Comparison of ENCODE assay signal across 15 mouse cellular contexts in the genomic region with DNA sequence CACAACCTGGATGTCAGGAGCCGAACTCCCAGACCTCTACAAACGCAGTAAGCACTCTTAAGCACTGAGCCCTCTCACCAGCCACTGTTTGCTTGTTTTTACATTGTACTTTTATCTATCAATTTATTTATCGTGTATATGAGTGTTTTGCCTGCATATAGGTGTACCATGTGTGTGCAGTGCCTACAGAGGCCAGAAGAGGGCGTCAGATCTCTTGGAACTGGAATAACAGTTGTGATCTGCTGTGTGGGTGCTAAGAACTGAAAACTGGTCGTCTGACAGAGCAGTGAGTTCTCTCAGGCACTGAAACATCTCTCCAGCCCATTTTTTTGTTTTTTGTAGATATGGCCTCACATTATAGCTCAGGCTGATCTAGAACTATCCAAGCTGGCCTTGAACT. TPM values are rescaled to one million over a fixed set of nuclear protein-coding genes. Genes with fewer than 3 reads are reported as not detected.
DNase-seq lines count a peak whose midpoint lies in the region; ATAC-seq and TF ChIP-seq lines count a peak whose summit lies in the region.
"Had no signal": no experiment of that assay in that cellular context is flagged by ENCODE, and none has a peak within 500 bp of the region (broad histone marks: within the 10 kb centered on the region; RNA-seq: fewer than 3 reads in every experiment).

No protein-coding gene starts in this region.

- no peak for DNase-seq in heart, adult 2 months
- no peak for DNase-seq in heart, adult 8-10 months (ENCODE audit: low spot score)
- no peak for DNase-seq in liver, embryonic 14.5 days (ENCODE audit: low read depth in 3 of 3, low spot score in 3 of 3)
- DNase-seq in liver, embryonic 11.5 days (ENCODE audit: low spot score) = no peak
- DNase-seq in ES-CJ7 (ENCODE audit: low read depth, low spot score) = peak; percentile 50
- peak; percentile 27 for DNase-seq in naive thymus-derived CD4-positive, alpha-beta T cell, adult 2 months (ENCODE audit: low read depth)
- no peak for DNase-seq in cerebellum, postnatal 4 days (ENCODE audit: low spot score in 2 of 2)
- DNase-seq: adrenal gland, postnatal 36 days; cerebellum, adult 9-10 months; heart, adult 11 months; kidney, adult 11 months had no signal

- H3K79me2 ChIP-seq in heart, adult 2 months (replicated peaks; ENCODE audit: control insufficient read depth, insufficient read depth, low read length) = no peaks in the 10 kb centered on the region

- H3K27ac ChIP-seq in heart, adult 2 months = no peak overlapping the region
- H3K27ac ChIP-seq in liver, embryonic 14.5 days = no peak overlapping the region
- no peak overlapping the region for H3K27ac ChIP-seq in liver, embryonic 11.5 days (ENCODE audit: low read depth, low read length)
- H3K27ac ChIP-seq: limb, embryonic 13.5 days; lung, embryonic 15.5 days; midbrain, embryonic 15.5 days had no signal

- H3K9ac ChIP-seq in heart, adult 2 months (ENCODE audit: low read depth, low read length) = no peak overlapping the region
- H3K9ac ChIP-seq in liver, embryonic 14.5 days (replicated peaks) = no peak overlapping the region
- H3K9ac ChIP-seq in liver, embryonic 11.5 days (ENCODE audit: low read depth, low read length) = no peak overlapping the region
- H3K9ac ChIP-seq: limb, embryonic 13.5 days; lung, embryonic 15.5 days; midbrain, embryonic 15.5 days had no signal

- peak; percentile 31 for TF ChIP-seq CTCF in heart, adult 2 months (IDR thresholded peaks at IDR 0.05)
- TF ChIP-seq CTCF in liver, embryonic 14.5 days (IDR thresholded peaks at IDR 0.05; ENCODE audit: low read depth) = peak; percentile 44

- H3K27me3 ChIP-seq in heart, adult 2 months (ENCODE audit: control insufficient read depth, insufficient read depth, low read length) = no peaks in the 10 kb centered on the region
- no peaks in the 10 kb centered on the region for H3K27me3 ChIP-seq in liver, embryonic 14.5 days (ENCODE audit: control insufficient read depth, insufficient read depth, low read length)
- no peaks in the 10 kb centered on the region for H3K27me3 ChIP-seq in liver, embryonic 11.5 days (replicated peaks; ENCODE audit: control insufficient read depth, insufficient read depth, low read length)
- H3K27me3 ChIP-seq: limb, embryonic 13.5 days; lung, embryonic 15.5 days; midbrain, embryonic 15.5 days had no signal

- ATAC-seq in liver, embryonic 14.5 days (ENCODE audit: insufficient read depth) = no peak
- ATAC-seq in liver, embryonic 11.5 days (replicated peaks; ENCODE audit: low FRiP score) = no peak
- ATAC-seq: midbrain, embryonic 15.5 days had no signal

- WGBS in heart, adult 2 months = 72% methylated on average over 5 of the region's 5 CpGs
- WGBS in liver, embryonic 14.5 days (ENCODE audit: insufficient replicate concordance) = 56% methylated on average over 5 of the region's 5 CpGs
- 69% methylated on average over 5 of the region's 5 CpGs for WGBS in liver, embryonic 11.5 days

- H3K4me1 ChIP-seq in heart, adult 2 months (ENCODE audit: control insufficient read depth, insufficient read depth, low read length) = peaks cover 4% of the 10 kb centered on the region
- peaks cover 13 to 14% of the 10 kb centered on the region in 2 experiments for H3K4me1 ChIP-seq in liver, embryonic 14.5 days (replicated peaks; ENCODE audit: control insufficient read depth in 2 of 2, insufficient read depth in 2 of 2, low read length in 1 of 2)
- H3K4me1 ChIP-seq in liver, embryonic 11.5 days (replicated peaks; ENCODE audit: control insufficient read depth, insufficient read depth, low read length) = peaks cover 16% of the 10 kb centered on the region

- no peak overlapping the region for H3K4me2 ChIP-seq in liver, embryonic 14.5 days (ENCODE audit: low read depth)
- no peak overlapping the region for H3K4me2 ChIP-seq in liver, embryonic 11.5 days
- H3K4me2 ChIP-seq: limb, embryonic 13.5 days; lung, embryonic 15.5 days; midbrain, embryonic 15.5 days had no signal

- no peak for TF ChIP-seq POLR2A in heart, adult 2 months (IDR thresholded peaks at IDR 0.05; ENCODE audit: insufficient read depth, low read depth, low read length)

- TF ChIP-seq EP300 in heart, adult 2 months (IDR thresholded peaks at IDR 0.05; ENCODE audit: insufficient read depth, low read depth, low read length) = no peak
- no peak for TF ChIP-seq EP300 in liver, embryonic 14.5 days (IDR thresholded peaks at IDR 0.05; ENCODE audit: low read depth)

- no peaks in the 10 kb centered on the region for H3K9me3 ChIP-seq in liver, embryonic 14.5 days (ENCODE audit: control insufficient read depth, low read length)
- H3K9me3 ChIP-seq in liver, embryonic 11.5 days (ENCODE audit: control insufficient read depth, low read length) = no peaks in the 10 kb centered on the region; the same call in 1 of the 2 replicates
- H3K9me3 ChIP-seq: G1E; midbrain, embryonic 15.5 days had no signal

- peaks cover 4% of the 10 kb centered on the region for H3K36me3 ChIP-seq in heart, adult 2 months (ENCODE audit: control insufficient read depth, insufficient read depth, low read length)
- no peaks in the 10 kb centered on the region for H3K36me3 ChIP-seq in liver, embryonic 14.5 days (replicated peaks; ENCODE audit: control insufficient read depth, insufficient read depth, low read depth)
- no peaks in the 10 kb centered on the region for H3K36me3 ChIP-seq in liver, embryonic 11.5 days (ENCODE audit: control insufficient read depth, insufficient read depth, low read length)
- H3K36me3 ChIP-seq: G1E; limb, embryonic 13.5 days; lung, embryonic 15.5 days; midbrain, embryonic 15.5 days had no signal

- H3K4me3 ChIP-seq in heart, adult 2 months = no peak overlapping the region
- no peak overlapping the region for H3K4me3 ChIP-seq in liver, embryonic 14.5 days (ENCODE audit: insufficient read depth in 1 of 2, low read depth in 2 of 2, low read length in 2 of 2)
- no peak overlapping the region for H3K4me3 ChIP-seq in liver, embryonic 11.5 days (ENCODE audit: low read depth, low read length)
- H3K4me3 ChIP-seq: limb, embryonic 13.5 days; lung, embryonic 15.5 days; midbrain, embryonic 15.5 days had no signal

- intact Hi-C loops in heart, adult 2 months (cut with DNase I) = no loop called here

RNA-seq across cellular contexts. Expression of gene Cebpg, which starts 3.1 kb away (rescaled TPM):
- 10 to 100 TPM; 21.9 to 26.1 TPM for total RNA-seq in heart, adult 2 months (2021)
- 6.0 and 8.1 TPM in 2 replicates for polyA plus RNA-seq in heart, adult 2 months (2012; rRNA removed)
- 10 to 100 TPM; 16.5 to 24.9 (median 22.3) TPM for total RNA-seq in heart, adult 8-10 months (2022)
- 4.7 and 9.2 TPM in 2 replicates for polyA plus RNA-seq in liver, embryonic 14.5 days (2012; rRNA removed)
- polyA plus RNA-seq in liver, embryonic 14.5 days (2014; fragmentation: Nextera tagmentation; extraction: Ambion mirVana) = 14.5 and 14.7 TPM in 2 replicates
- polyA plus RNA-seq in liver, embryonic 11.5 days (2014; fragmentation: Nextera tagmentation; extraction: Ambion mirVana) = 25.6 and 26.2 TPM in 2 replicates

RNA-seq across cellular contexts. Expression of gene Cebpa, which starts 59.6 kb away (rescaled TPM):
- 1 to 10 TPM; 7.3 to 7.8 TPM for total RNA-seq in heart, adult 2 months (2021)
- 8.6 and 16.5 TPM in 2 replicates for polyA plus RNA-seq in heart, adult 2 months (2012; rRNA removed)
- 1 to 10 TPM; 4.5 to 5.7 (median 4.6) TPM for total RNA-seq in heart, adult 8-10 months (2022)
- polyA plus RNA-seq in liver, embryonic 14.5 days (2012; rRNA removed) = 15.0 and 18.2 TPM in 2 replicates
- polyA plus RNA-seq in liver, embryonic 14.5 days (2014; fragmentation: Nextera tagmentation; extraction: Ambion mirVana) = 6.5 and 7.1 TPM in 2 replicates
- polyA plus RNA-seq in liver, embryonic 11.5 days (2014; fragmentation: Nextera tagmentation; extraction: Ambion mirVana) = 6.9 and 8.2 TPM in 2 replicates
- total RNA-seq: G1E had no signal

Comparison
In these comparisons a context has a peak if more than half of its experiments do, and no peak if none do; other contexts are left out.
1. DNase-seq: peak in ES-CJ7 (single experiment) and naive thymus-derived CD4-positive, alpha-beta T cell, adult 2 months (single experiment); none in heart, adult 2 months (0 of 2), heart, adult 8-10 months (single experiment), liver, embryonic 14.5 days (0 of 3), liver, embryonic 11.5 days (single experiment) and cerebellum, postnatal 4 days (0 of 2).